Mouse (Mus musculus) adrenal gland, postnatal 14 days (tissue): Measurements from ENCODE around the gene Gimap1. TPM values are rescaled to one million over a fixed set of nuclear protein-coding genes. Genes with fewer than 3 reads are reported as not detected.

Experiments used
- DNase-seq: peaks from one replicate; pipeline ENCODE4 v3.0.0; 2021; ENCODE audit warnings: mixed read lengths
- long read RNA-seq, 2 experiments: library from polyadenylated mRNA; stranded (forward); transcript quantifications; one replicate each; pipeline ENCODE4 v2.0.0; 2021
- total RNA-seq: library from RNA; stranded (reverse); gene quantifications from 2 replicates; pipeline ENCODE4 v1.2.3, GENCODE M21; 2021

Gimap1 gene
- 15.4 and 36.5 TPM in 2 replicates for total RNA-seq
- long read RNA-seq, experiment 1, transcript Gimap1-201 (3 exons, 1,493 nt) = major isoform, 20 of 26 reads
- long read RNA-seq, experiment 1, partial matches to known transcripts = 0 of 26 reads
- long read RNA-seq, experiment 1, other reads (novel, unspliced or antisense) = 3 of 26 reads
- long read RNA-seq, experiment 2, transcript Gimap1-201 (3 exons, 1,493 nt) = major isoform, 15 of 23 reads
- long read RNA-seq, experiment 2, partial matches to known transcripts = 0 of 23 reads
- long read RNA-seq, experiment 2, other reads (novel, unspliced or antisense) = 3 of 23 reads

DNA sequence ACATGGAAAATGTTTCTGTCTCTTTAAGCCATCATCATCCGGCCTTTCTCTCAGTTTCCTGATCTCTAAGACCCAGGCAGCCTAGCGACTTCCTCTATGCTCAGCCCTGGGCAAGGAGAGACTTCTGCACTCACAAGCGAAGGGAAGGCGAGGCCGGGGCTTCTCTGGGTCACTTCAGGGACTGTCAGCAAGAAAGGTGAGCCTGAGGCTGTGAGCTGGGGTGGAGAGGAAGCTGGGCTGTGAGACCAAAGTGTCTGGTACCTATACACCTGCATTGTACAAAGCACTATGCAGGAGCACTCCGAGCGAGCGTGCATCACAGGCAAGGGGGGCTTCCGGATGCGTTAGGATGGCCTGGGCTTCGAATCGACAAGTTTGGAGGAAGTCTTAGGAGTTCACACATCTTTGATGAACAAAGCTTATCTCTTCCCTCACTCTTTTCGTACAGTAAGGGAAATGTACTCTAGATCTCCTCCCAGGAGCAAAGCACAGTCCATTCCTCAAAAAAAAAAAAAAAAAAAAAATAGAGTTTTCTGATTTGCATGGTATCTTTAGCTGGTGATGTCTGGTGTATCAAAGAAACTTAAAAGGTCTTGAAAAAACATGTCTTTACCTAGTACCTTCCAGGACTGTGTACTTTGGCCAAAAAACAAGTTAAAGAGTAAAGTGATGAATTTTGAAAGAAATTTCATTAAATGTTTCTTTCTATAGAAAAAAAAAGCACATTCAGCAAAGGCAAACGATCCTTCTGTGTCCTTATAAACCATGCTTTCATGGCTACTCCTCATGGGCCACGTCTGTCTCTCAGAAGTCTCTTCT, at the start of gene Gimap1:
Gene Gimap1 (plus strand): TSS at position 94 of the 819 bp plus-strand sequence.
- peak; percentile 42 for DNase-seq

- DNase-seq = no peak
Observed at GRCm38 (mm10) chr6:48689320-48689719, 49.5 kb upstream of the Gimap1 start.

- no peak for DNase-seq
Observed at GRCm38 (mm10) chr6:48692962-48693361, 45.9 kb upstream of the Gimap1 start.

DNA sequence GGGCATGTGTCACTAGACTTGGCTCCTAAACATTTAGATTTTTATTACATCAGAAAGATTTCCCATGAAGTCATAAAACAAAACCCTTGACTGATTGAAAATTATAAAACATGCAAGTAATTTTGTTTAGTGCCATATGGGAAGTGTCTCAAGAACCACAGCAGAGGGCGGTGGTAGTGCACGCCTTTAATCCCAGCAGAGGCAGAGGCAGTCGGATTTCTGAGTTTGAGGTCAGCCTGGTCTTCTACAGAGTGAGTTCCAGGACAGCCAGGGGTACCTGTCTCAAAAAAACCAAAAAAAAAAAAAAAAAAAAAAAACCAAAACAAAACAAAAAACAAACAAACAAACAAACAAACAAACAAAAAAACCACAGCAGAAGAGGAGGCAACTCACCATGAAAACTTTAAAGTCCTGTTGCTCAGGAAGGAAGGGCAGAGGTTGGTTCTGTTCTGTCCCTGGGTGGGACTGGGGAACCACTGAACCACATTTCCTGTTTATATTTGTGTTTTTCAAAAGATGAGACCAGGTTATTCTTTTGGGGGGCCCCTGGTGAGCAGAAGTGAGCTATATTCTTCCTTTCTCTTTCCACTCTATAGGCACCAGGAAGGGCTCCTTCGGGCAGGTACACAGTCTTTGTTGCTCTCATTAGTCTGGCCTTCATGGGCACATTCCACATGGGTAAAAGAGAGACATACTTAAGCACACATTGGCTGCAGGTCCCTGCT, 41.9 kb upstream of the Gimap1 start:
- DNase-seq = no peak

GRCm38 (mm10) chr6:48697555-48697930, 41.3 kb upstream of the Gimap1 start:
- no peak for DNase-seq

DNA sequence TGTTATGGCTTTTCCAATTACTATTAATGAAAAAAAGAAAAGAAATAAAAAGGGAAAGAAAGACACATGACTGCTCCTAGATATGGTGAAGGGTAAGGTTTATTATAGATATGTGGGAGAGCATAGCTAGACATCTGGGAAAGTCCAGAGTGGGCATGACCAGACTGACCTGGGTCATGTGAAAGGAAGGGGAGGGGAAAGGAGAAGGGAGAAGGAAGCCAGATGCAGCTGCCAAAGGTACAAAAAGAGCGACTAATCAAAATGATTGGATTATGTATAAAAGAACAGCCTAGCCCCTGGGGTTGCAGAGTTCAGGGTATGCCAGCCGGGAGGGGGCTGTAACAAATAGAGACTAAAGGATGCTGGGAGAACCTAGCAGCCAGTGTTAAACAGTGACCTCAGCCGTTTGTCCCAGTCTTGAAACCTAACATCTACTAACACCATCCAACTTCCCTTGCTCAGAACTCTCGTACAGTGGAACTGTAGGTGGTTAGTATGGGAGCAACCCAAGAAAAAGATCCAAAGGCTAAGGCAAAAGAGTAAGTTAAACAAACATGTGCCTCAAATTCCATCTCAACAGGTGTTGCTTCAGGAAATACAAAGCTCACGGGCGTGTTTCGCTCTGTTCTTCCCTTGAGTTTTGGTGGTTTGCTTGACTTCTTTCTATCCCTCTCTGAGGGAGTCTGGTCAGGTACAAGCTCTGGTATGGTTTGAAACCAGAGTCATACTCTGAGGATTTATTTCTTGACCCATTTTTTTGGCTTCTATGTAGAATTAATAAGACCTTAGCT, 40.6 kb upstream of the Gimap1 start:
- DNase-seq = no peak

DNA sequence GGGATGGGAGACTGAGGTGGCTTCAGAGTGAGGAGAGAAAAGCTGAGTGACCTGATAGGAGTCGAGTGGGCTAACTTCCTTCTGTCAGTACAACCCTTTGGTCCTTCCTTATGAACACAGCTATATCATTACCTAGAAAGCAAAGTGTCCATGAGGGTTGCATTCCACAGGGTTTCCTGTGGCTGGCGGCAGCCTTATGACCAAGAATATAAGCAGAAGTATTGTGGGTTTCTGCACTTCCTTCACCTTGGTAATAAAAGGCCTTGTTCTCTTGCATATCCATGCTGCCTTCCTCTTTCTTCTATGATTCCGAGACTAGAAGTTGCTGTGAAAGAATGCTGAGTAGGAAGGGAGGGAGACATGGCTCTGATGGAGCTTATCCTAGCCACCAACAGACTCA, 40.0 kb upstream of the Gimap1 start:
- DNase-seq = no peak

DNA sequence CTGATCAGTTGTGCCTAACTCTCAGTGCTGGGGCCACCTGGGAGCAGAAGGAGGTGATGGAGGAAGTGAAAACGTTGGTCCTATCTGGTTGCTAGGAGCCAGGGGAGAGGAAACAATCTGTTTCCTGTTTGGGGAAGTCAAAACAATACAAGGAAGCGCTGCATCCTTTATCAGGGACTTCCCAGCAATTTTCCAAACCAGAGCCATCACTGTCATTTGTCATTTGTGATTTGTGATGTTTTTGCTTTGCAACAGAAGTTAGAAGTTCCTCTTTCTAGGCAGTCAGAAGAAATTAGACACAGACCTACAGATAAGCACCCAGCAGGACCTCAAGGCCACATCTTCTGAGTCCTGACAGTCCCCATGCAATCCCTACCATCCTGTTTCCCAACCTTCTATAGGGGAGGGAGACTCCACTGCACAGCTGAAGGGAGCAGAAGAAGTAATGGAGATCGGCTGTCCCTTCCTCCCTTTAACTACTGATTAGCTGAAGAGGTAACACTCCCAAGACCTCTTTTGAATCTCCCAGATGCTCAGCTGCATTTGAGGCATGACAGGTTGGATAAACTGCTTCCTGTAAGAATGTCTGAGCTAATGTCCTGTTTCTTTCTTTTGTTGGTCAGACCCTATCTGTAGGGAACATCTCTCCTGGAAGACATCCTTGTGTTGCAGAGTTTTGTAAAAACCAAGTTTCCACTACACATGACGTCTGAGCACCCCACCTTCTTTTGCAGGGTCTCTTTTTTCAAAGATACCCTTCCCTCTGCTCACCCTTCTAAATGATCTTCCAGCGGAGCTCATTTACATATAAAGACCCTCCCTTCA, 38.4 kb upstream of the Gimap1 start:
- peak; percentile 39 for DNase-seq

- DNase-seq = no peak
Observed at GRCm38 (mm10) chr6:48702146-48702545, 36.7 kb upstream of the Gimap1 start.

GRCm38 (mm10) chr6:48702601-48703000, 36.3 kb upstream of the Gimap1 start:
- DNase-seq = no peak

DNA sequence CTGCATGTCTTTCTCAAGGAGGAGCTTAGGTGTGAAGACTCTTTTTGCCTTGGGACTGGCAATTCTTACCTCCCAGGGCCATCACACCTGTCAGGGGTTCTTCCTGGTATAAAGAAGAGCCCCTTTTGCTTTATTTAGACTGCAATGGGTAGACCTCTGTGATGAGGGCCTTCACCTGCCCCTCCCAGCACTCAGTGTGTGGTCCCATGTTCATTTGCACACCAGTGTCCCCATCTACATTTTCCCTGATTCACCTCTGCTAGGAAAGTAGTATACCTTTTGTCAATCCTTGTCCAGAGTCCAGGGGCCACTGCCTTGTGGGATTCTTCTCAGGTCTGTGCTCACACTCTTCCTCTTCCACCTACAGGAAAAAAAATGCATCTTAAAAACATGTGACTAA, 34.7 kb upstream of the Gimap1 start:
- DNase-seq = no peak

DNA sequence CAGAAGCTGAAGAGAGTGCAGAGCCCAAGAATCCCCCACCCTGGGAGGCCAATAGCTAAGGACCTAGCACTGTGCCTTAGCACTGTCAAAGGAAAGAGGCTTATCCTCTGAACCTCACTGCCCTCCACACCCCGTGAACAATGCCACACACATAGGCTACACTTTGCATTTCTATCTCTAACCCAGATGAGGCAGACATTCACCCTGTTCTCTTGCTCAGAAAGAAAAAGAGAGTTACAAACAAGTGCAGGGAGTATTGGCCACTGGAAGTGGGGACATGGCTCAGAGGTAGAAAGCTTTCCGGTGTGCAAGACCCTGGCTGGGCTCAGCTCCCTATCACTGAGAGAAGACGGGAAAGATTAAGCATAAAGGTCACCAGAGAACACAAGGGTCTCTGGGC, 32.7 kb upstream of the Gimap1 start:
- no peak for DNase-seq

DNA sequence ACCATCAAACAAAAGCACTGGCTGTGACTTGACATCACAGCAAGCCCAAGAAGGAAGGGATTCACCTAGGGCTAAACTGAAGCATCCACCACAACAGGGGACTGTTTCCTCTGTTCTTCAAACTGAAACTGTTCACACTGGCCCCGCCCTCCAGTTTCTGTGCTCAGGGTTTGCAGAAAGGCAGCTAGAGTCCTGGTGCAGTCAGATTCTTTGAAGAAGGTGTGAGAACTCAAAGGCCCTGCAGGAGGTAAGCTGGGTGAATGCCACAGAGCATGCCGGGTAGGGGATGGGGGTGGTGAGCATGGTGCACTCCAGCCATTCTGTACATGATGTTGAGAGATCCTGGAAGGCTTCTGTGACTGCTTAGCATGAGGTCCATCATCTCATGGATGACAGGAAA, 20.4 kb upstream of the Gimap1 start, which contains the start of the genes Gm28053 and Gimap7:
Gene Gm28053 (plus strand): TSS at position 153 of the 400 bp plus-strand sequence.
Gene Gimap7 (plus strand): TSS at position 167 of the 400 bp plus-strand sequence.
- DNase-seq = no peak

DNA sequence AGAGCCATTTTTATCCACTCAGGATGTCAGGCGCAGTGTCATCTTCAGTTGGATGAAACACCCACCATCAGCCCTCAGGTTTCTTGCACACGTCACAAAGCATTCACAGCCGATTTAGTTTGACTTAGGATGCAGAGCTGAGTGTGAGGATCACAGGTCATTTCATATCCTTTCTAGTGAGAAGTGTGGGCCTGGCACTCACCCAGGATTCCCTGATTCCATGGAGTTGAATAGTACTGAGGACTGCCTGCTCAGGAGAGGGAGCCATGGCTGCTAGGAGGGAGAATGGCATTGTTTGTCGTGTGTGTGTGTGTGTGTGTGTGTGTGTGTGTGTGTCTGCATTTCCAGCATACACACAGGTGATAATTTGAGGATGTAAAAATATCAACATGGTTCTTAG, 18.5 kb upstream of the Gimap1 start:
- DNase-seq = no peak

GRCm38 (mm10) chr6:48723468-48723867, 15.4 kb upstream of the Gimap1 start:
- DNase-seq = no peak

- DNase-seq = peak; percentile 66
Observed at GRCm38 (mm10) chr6:48725476-48725875, 13.4 kb upstream of the Gimap1 start.

DNA sequence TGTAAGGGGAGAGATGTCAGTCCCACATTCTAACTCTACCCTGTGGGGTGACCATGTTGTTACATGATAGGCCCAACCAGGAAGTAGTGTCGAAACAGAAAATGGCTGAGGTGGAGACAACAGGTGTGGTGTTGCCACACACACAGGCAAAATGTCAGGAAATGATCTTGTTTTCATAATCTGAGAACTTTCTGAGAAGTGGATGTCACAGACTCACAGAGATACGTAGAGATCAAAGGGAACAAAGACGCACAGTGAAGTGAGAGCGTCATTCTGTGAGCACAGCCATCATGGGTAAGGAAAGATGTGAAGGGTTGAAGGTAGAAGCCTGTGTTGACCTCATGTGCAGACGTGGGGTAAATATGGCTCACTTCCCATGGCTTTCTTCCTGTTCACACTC, 11.1 kb upstream of the Gimap1 start:
- DNase-seq = no peak

GRCm38 (mm10) chr6:48732864-48733304, 6.0 kb upstream of the Gimap1 start:
- peak; percentile 15 for DNase-seq

DNA sequence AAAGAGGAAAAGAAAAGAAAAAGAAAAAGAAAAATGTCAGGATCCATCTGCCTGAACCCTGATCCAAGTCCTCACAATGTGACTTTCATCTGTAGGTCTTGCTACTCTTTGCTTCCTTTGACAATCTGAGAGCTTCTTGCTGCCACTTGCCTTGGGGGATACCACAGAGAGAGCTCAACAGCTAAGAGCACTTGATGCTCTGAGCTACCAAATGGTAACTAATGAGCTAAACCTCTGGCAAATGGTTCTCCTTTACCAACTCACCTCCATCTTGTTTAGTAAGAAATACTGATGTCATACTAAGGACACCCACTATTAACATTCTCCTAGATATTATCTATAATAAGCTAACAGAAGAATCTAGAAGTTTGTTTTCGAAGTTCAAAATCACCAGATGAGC, 5.2 kb upstream of the Gimap1 start:
- DNase-seq = no peak

GRCm38 (mm10) chr6:48737053-48737452, 1.8 kb upstream of the Gimap1 start:
- DNase-seq = no peak

DNA sequence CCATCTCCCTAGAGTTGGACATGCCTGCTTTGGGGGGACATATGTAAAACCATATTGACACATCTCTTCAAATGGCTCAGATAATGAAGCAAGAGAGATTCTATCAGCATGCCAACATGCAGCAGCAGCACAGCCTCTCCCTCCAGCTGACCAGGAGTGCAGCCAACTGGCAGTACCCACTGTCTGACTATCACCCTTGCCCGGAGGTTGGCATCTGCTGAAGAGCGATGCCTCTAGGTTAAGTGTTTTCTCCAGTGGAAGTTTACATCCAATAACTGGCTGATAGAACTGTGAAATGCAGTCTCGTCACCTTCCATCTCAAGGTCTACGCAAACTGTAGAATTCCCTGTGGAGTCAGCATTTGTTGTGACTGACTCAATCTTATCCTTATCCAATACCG, 1.2 kb upstream of the Gimap1 start:
- DNase-seq = no peak
